Mouse (Mus musculus) lung, postnatal 0 days (tissue): Measurements from ENCODE around the gene Gbx1. TPM values are rescaled to one million over a fixed set of nuclear protein-coding genes. Genes with fewer than 3 reads are reported as not detected.

Experiments used
- ATAC-seq: fragments of 200-750 bp; cut with Nextera tagmentation; 2 replicates; pipeline ENCODE4 v1.8.0; 2017; ENCODE audit warnings: moderate library complexity
- DNase-seq: peaks from one replicate; pipeline ENCODE4 v3.0.0-alpha.2; 2016; ENCODE audit warnings: low spot score
- H3K27ac ChIP-seq: fragments of 300-500 bp; sonication (generic); 2 replicates; pipeline ENCODE4 v1.5.1; 2014; ENCODE audit warnings: antibody characterized with exemption, mild to moderate bottlenecking, low read length, mixed read lengths
- H3K27me3 ChIP-seq: fragments of 300-500 bp; sonication (generic); replicated peaks from 2 replicates; pipeline ENCODE4 v1.6.1; 2014; ENCODE audit warnings: low read length, mixed read lengths; ENCODE audit not compliant: insufficient read depth
- H3K36me3 ChIP-seq: fragments of 300-500 bp; sonication (generic); 2 replicates; pipeline ENCODE4 v1.6.1; 2014; ENCODE audit warnings: low read length, mixed read lengths; ENCODE audit not compliant: insufficient read depth
- H3K4me1 ChIP-seq: fragments of 300-500 bp; sonication (generic); 2 replicates; pipeline ENCODE4 v1.6.1; 2014; ENCODE audit warnings: antibody characterized with exemption, low read depth, low read length, mixed read lengths; ENCODE audit not compliant: insufficient read depth
- H3K4me2 ChIP-seq: fragments of 300-500 bp; sonication (generic); replicated peaks from 2 replicates; pipeline ENCODE4 v1.6.1; 2014; ENCODE audit warnings: low read depth, mild to moderate bottlenecking, low read length, moderate library complexity, mixed read lengths
- H3K4me3 ChIP-seq: fragments of 300-500 bp; sonication (generic); 2 replicates; pipeline ENCODE4 v1.5.1; 2014; ENCODE audit warnings: low read depth, low read length
- H3K9ac ChIP-seq: fragments of 300-500 bp; sonication (generic); replicated peaks from 2 replicates; pipeline ENCODE4 v1.6.1; 2014; ENCODE audit warnings: low read depth, mild to moderate bottlenecking
- H3K9me3 ChIP-seq: fragments of 300-500 bp; sonication (generic); 2 replicates; pipeline ENCODE4 v1.6.1; 2016; ENCODE audit warnings: low read length, mixed read lengths
- CTCF ChIP-seq: IDR thresholded peaks from 2 replicates; pipeline ENCODE4 v1.5.1; 2016; ENCODE audit warnings: antibody characterized with exemption, mild to moderate bottlenecking
- EP300 ChIP-seq: IDR thresholded peaks from 2 replicates; pipeline ENCODE4 v1.6.1; 2016; ENCODE audit warnings: antibody characterized with exemption, mild to moderate bottlenecking, control low read depth
- WGBS: fragments of 180-500 bp; shearing (Covaris S2); extraction: QIAGEN DNeasy Blood & Tissue Kit; methylation state at CpG from one replicate; pipeline ENCODE4 v1.1.7; 2014; 5-methylcytosine and 5-hydroxymethylcytosine counted together
- polyA plus RNA-seq: library from polyadenylated mRNA; unstranded; fragments of >200 nt; fragmentation: Nextera tagmentation; extraction: Ambion mirVana; gene quantifications from 2 replicates; pipeline ENCODE4 v1.2.1, GENCODE M21; 2015

The Gbx1 gene
- polyA plus RNA-seq, 1 experiment from 2014 or later, result 0.06 TPM

DNA sequence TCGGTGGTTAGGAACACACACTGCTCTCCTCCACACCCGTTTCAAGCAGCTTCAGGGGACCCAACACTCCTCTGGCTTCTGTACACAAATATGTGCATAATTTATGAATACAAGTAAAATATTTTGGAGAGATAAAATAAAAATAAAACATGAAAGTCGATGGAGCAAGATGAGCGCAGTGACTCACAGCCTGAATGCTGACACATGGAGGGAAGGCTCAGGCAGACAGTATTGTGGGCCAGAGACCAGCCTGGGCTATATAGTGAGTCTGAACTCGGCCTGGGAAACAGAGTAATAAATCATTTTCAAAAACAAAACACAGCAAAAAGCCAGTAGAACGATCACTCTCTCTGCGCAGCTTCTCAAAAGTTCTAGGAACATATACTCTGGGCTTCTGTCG, 5.6 kb downstream of the Gbx1 start:
- TF ChIP-seq EP300, result no peak
- TF ChIP-seq CTCF, result no peak
- Histone ChIP-seq H3K9ac (no peak overlapping the region), H3K9me3 (no peaks in the 10 kb centered on the region), H3K27me3 (peaks cover 31% of the 10 kb centered on the region), H3K4me3 (no peak overlapping the region), H3K4me1 (0 out of 2 replicates have a peak, but pooled peaks cover 4% of the 10 kb centered on the region), H3K36me3 (no peaks in the 10 kb centered on the region), H3K4me2 (no peak overlapping the region), H3K27ac (no peak overlapping the region)
- 50% methylated on average over 8 of the region's 8 CpGs for WGBS
- no peak for DNase-seq
- ATAC-seq, result no peak

DNA sequence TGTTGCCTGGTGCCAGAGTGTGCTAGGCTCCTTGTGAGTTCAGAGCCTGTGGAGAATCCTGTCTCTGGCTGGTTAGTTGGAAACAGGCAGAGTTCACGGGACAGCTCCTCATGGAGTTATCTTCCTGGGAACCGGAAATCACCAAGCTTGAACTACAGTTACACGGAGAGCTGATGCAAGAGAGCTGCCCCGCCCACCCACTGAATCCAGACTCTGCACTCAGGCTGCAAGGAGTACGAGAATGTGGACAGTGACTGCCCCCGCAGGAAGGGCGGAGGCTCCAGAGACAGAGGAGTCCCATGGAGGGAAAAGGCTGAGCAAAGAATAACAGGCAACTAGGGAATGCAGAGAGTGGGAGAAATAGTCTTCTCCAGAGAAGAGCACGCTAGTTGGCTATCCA, 14.7 kb downstream of the Gbx1 start:
- 23% methylated on average over 8 of the region's 8 CpGs for WGBS
- H3K27ac ChIP-seq, result no peak overlapping the region
- peak; percentile 53 for ATAC-seq

DNA sequence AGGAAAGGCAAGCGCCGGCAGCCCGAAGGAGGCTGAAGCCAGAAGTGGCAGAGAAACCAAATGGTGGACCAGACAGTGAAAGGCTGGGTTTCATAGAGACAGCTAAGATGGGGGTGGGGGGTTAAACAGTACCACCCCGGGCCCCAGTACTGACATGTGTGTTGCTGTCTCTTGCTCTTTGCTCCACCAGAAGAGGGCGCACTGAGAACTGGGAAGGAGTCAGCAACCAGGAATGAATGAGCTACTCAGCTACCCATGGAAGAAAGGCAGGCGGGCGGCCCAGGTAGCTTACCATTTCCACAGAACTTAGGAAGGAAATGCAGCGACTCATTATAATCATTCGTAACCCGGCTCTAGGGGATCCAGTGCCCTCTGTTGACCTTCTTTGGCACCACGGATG, 16.4 kb downstream of the Gbx1 start:
- TF ChIP-seq EP300 (no peak), CTCF (peak; percentile 68)
- Histone ChIP-seq H3K27ac (no peak overlapping the region), H3K4me1 (no peaks in the 10 kb centered on the region), H3K4me3 (no peak overlapping the region), H3K4me2 (no peak overlapping the region), H3K9ac (no peak overlapping the region), H3K9me3 (no peaks in the 10 kb centered on the region), H3K36me3 (no peaks in the 10 kb centered on the region), H3K27me3 (no peaks in the 10 kb centered on the region)
- WGBS, result 38% methylated on average over 11 of the region's 11 CpGs
- DNase-seq (no peak), ATAC-seq (no peak)

More for the DNA sequence above, 14.7 kb downstream of the Gbx1 start:
- H3K9ac ChIP-seq, result no peak overlapping the region
- H3K4me1 ChIP-seq, result no peaks in the 10 kb centered on the region
- H3K4me2 ChIP-seq, result no peak overlapping the region
- no peaks in the 10 kb centered on the region for H3K9me3 ChIP-seq
- no peaks in the 10 kb centered on the region for H3K36me3 ChIP-seq
- no peaks in the 10 kb centered on the region for H3K27me3 ChIP-seq
- peak; percentile 74 for DNase-seq
- no peak overlapping the region for H3K4me3 ChIP-seq
- TF ChIP-seq CTCF, result no peak
- no peak for TF ChIP-seq EP300

DNA sequence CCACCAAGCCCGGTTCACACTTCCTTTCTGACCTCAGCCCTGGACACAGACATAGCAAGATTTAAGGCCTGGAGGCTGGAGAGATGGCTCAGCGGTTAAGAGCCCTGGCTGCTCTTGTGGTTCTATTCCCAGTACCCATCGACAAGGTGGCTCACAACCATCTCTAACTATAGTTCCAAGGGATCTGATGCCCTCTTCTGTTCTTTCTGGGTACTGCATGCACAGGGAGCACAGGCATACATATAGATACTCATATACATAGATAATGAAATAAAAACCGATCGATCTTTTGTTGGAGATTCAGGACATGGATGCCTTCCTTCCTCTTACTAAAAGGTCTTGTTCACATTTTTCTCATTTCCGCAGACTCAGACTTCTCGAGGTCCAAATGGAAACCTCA, 18.6 kb downstream of the Gbx1 start:
- Histone ChIP-seq H3K27me3 (0 out of 2 replicates have a peak, but pooled peaks cover 7% of the 10 kb centered on the region), H3K36me3 (no peaks in the 10 kb centered on the region), H3K4me2 (no peak overlapping the region), H3K27ac (no peak overlapping the region), H3K9me3 (no peaks in the 10 kb centered on the region), H3K9ac (no peak overlapping the region), H3K4me1 (no peaks in the 10 kb centered on the region), H3K4me3 (no peak overlapping the region)
- DNase-seq (no peak), ATAC-seq (no peak)
- TF ChIP-seq CTCF (peak; percentile 15; the same call in 1 of the 2 replicates), EP300 (no peak)
- WGBS, result 93% methylated on average over 7 of the region's 7 CpGs

DNA sequence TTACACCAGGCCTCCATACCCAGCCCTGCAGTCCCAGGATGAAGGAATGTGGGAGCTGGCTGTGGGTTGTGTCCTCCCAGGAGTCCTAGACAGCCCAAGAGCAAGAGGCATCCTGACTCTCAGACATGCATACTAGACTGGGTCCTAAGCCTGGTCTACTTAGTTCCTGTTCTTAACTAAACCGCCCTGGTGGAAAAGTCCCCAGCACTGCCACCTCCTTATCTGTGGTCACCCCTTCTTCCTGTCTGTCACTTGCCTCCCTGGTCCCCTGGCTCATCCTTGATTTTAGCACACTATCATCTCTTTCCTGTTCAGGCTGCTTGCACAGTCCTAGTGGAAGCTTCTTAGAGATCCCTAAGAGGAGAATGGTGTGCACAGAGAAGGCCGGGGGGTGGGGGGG, 21.5 kb downstream of the Gbx1 start:
- H3K4me2 ChIP-seq, result no peak overlapping the region
- TF ChIP-seq EP300, result no peak
- TF ChIP-seq CTCF, result no peak
- H3K4me1 ChIP-seq, result no peaks in the 10 kb centered on the region
- 0 out of 2 replicates have a peak, but pooled peaks cover 7% of the 10 kb centered on the region for H3K27me3 ChIP-seq
- H3K36me3 ChIP-seq, result peaks cover 6% of the 10 kb centered on the region; the same call in 1 of the 2 replicates
- no peaks in the 10 kb centered on the region for H3K9me3 ChIP-seq
- 35% methylated on average over 2 of the region's 2 CpGs for WGBS
- DNase-seq, result no peak
- no peak overlapping the region for H3K9ac ChIP-seq
- ATAC-seq, result no peak; the same call in 1 of the 2 replicates
- H3K4me3 ChIP-seq, result no peak overlapping the region
- H3K27ac ChIP-seq, result no peak overlapping the region

DNA sequence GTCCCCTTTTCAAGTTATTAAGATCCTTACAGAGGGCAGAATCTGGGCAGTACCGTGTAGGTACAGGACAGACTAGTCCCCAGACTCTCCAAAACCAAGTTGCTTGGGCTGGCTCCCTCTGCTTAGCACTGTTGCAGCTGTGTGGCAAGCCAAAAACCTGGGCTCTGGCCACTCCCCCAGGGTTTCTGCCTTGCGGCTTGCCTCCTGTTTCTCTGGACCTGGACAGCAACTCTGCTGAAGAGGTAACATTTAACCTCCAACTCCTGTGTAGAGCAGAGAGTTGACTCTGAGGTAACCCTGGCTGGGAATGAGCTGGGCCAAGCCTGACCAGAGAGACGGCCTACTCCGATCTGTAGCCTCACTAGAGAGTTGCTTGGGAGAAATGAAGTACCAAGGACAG, 24.2 kb downstream of the Gbx1 start:
- TF ChIP-seq CTCF (no peak), EP300 (no peak)
- no peak overlapping the region for H3K4me3 ChIP-seq
- no peaks in the 10 kb centered on the region for H3K4me1 ChIP-seq
- H3K36me3 ChIP-seq, result peaks cover 25% of the 10 kb centered on the region; the same call in 1 of the 2 replicates
- H3K4me2 ChIP-seq, result no peak overlapping the region
- DNase-seq (no peak), ATAC-seq (0 out of 2 replicates have a peak, but pooled peaks have one; percentile 9)
- WGBS, result 59% methylated on average over 4 of the region's 4 CpGs
- H3K27me3 ChIP-seq, result 0 out of 2 replicates have a peak, but pooled peaks cover 7% of the 10 kb centered on the region
- no peak overlapping the region for H3K27ac ChIP-seq
- no peaks in the 10 kb centered on the region for H3K9me3 ChIP-seq
- no peak overlapping the region for H3K9ac ChIP-seq

DNA sequence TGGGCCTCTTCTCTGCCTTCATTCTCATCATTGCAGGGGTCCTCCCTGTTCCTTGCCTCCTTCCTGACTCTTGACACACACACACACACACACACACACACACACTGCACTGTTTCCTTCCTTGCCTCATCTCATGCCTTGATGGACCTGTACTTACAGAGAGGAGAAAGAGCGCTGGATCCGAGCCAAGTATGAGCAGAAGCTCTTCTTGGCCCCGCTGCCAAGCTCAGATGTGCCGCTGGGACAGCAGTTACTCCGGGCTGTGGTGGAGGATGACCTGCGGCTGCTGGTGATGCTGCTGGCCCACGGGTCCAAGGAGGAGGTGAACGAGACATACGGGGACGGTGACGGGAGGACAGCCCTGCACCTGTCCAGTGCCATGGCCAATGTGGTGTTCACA, 26.2 kb downstream of the Gbx1 start:
- H3K9me3 ChIP-seq, result no peaks in the 10 kb centered on the region
- 65% methylated on average over 11 of the region's 11 CpGs for WGBS
- H3K36me3 ChIP-seq, result peaks cover 25% of the 10 kb centered on the region
- no peak overlapping the region for H3K4me2 ChIP-seq
- H3K27me3 ChIP-seq, result 0 out of 2 replicates have a peak, but pooled peaks cover 7% of the 10 kb centered on the region
- no peak overlapping the region for H3K4me3 ChIP-seq
- H3K4me1 ChIP-seq, result no peaks in the 10 kb centered on the region
- H3K27ac ChIP-seq, result no peak overlapping the region
- no peak for DNase-seq
- no peak for ATAC-seq
- H3K9ac ChIP-seq, result no peak overlapping the region
- no peak for TF ChIP-seq EP300
- no peak for TF ChIP-seq CTCF
